Mouse (Mus musculus) adrenal gland, postnatal 4 days (tissue): Measurements from ENCODE around the gene 5031439G07Rik. TPM values are rescaled to one million over a fixed set of nuclear protein-coding genes. Genes with fewer than 3 reads are reported as not detected.
"Not testable (repeated sequence)": the region's sequence is repeated elsewhere in the genome, so short reads cannot be mapped to it uniquely, and the experiment has no call there.

Experiments
- DNase-seq, 2 experiments: peaks; one replicate each; pipeline ENCODE4 v3.0.0; 2021 to 2022; ENCODE audit warnings: low spot score in 2 of 2, mixed read lengths in 2 of 2
- total RNA-seq, 2 experiments: library from RNA; stranded (reverse); gene quantifications; 2 replicates each; pipeline ENCODE4 v1.2.3; 2021

The 5031439G07Rik gene
- total RNA-seq, 2 experiments from 2014 or later = 40.4 to 44.4 TPM

GRCm38 (mm10) chr15:84958331-84958730 is 30.0 kb downstream of the 5031439G07Rik start:
- no peak for DNase-seq

DNA sequence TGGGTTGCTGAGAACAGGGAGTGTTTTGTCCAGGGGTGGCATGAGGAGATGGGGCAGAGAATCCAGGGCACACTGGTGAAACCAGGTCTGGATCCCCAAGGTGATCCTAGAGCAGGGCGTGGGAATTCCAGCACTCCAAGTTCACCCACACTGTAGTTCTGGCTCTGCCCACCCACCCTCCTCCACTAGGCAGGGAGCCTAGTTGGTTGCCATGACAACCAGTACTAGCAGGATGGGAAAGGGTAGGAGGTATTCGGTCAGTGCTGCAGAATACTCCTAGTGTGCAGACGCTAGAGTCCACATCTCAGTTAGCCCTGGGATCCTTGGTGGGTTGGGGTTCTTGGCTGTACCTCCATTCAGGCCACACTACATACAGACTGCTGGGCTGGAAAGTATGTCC is 30.5 kb downstream of the 5031439G07Rik start:
- no peak for DNase-seq

GRCm38 (mm10) chr15:84953259-84953658 is 35.1 kb downstream of the 5031439G07Rik start:
- no peak for DNase-seq

GRCm38 (mm10) chr15:84950053-84950452 is 38.3 kb downstream of the 5031439G07Rik start:
- no peak for DNase-seq

DNA sequence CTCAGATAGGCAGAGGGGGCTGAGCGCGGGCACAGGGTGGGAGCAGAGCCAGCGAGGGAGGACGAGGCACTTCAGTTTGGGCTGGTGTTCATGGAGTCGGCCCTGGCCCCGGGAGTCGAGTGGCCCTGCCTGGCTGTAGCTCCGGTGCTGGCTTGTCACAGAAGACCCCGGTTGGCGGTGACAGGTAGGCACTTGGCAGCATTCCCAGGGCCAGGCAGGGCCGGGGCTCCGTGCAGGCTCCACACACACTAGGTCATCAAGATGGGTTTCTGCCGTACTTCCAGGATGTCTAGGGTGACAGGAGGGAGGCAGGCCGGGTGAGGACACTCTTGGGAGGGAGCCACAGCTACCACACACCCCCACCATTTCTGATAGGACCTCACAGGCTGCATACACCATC is 39.4 kb downstream of the 5031439G07Rik start:
- DNase-seq = no peak

GRCm38 (mm10) chr15:84944319-84944718 is 44.0 kb downstream of the 5031439G07Rik start:
- DNase-seq = no peak

DNA sequence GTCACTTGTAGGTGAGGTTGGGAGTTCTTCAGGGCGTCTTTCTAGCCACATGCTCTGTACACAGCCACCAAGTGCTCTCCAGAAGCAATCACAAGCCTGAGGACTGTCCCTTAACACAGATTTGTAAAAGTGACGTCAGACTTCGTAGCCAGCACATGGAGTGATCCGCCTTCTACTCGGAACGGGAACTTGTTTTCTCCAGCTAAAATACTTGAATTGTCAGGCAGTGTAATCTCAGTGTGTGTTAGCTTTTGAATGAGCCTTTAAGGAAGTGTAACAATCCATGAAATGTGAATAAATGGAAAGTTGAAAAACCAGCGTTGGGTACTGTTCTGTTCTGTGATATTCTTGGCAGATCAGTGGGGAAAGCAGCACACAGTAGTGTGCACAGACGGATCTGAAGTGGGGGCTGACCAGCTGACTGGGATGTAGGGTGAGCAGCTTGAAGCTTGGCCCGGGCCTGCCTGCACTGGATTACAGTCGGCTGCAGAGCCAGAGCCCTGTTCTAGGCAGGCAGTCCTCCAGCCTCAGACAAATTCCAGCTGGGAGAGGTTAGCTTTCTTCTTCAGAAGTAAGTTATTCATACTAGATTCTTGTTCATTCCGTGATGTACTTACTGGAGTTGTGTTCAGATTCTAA is 45.6 kb downstream of the 5031439G07Rik start:
- no peak for DNase-seq

DNA sequence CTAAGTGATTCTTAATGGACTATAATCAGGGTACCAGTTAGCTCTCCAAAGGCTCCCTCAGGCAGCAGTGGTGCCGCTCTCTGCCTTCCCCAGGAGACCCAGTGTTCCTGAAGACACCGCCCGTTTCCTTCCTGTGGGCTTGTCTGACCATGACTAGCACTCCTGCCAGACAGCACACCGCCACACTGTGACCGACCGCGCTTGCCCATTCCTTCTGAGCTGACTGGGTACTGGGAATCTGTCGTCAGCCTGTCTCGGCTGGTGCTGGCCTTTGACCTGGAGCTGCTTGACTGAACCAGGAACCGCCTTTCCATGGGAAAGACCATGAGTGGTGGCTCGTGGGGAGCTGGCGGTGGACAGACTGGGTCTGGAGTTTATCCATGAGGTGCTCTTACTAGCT is 48.2 kb downstream of the 5031439G07Rik start:
- DNase-seq = no peak

DNA sequence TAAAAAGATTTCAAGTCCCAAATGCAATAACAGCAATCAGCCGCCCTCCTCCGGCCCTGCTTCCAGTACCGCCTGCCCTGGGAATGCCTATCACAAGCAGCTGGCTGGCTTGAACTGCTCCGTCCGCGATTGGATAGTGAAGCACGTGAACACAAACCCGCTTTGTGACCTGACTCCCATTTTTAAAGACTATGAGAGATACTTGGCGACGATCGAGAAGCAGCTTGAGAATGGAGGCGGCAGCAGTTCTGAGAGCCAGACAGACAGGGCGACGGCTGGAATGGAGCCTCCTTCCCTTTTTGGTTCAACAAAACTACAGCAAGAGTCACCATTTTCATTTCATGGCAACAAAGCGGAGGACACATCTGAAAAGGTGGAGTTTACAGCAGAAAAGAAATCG is 53.5 kb downstream of the 5031439G07Rik start:
- no peak for DNase-seq

- no peak for DNase-seq
These were observed 56.0 kb downstream of the 5031439G07Rik start for GRCm38 (mm10) chr15:84932351-84932750.

DNA sequence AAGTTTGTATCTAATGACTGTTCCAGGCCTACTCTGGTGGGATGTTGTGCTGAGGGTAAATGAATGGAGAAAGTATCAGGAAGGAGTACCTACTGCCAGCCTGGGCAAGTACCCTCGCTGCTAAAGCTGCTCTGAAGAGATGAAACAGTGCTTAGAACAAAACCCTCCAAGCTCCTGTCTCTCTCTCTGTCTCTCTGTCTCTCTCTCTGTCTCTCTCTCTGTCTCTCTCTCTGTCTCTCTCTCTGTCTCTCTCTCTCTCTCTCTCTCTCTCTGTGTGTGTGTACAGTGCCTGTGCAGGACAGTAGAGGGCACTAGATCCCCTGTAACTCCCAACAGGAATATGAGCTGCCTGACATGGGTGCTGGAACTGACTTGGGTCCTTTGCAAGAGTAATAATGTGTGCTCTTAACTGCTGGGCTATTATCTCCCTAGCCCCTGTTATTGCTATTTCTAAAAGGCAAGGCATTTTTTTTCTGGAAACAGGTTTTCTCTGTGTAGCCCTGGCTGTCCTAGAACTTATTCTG is 62.8 kb downstream of the 5031439G07Rik start:
- no peak for DNase-seq

DNA sequence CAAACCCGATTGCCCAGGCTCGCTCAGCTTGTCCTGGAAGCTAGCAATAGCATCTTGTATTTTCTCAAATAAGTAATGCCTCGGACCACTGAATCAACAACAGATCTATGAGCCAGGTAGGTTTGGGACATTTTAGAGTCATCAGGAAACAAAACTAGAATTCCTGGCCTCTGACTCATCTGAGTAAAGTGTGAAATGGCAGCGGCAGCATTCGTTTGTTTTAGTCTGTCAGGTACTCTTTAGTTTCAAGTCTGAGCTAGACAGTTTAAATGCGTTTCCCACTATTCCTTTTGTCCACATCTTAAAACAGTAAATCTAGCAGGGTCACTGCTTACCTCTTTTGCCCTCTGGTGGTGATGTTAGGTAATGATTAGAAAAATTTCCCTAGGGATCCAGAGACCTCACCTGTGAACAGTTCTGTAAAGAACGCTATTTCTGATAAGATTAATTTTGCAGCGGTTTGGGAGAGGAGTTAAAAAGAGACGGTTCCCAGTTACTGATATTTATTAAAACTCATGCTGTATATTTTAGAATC is 63.5 kb downstream of the 5031439G07Rik start:
- no peak for DNase-seq

DNA sequence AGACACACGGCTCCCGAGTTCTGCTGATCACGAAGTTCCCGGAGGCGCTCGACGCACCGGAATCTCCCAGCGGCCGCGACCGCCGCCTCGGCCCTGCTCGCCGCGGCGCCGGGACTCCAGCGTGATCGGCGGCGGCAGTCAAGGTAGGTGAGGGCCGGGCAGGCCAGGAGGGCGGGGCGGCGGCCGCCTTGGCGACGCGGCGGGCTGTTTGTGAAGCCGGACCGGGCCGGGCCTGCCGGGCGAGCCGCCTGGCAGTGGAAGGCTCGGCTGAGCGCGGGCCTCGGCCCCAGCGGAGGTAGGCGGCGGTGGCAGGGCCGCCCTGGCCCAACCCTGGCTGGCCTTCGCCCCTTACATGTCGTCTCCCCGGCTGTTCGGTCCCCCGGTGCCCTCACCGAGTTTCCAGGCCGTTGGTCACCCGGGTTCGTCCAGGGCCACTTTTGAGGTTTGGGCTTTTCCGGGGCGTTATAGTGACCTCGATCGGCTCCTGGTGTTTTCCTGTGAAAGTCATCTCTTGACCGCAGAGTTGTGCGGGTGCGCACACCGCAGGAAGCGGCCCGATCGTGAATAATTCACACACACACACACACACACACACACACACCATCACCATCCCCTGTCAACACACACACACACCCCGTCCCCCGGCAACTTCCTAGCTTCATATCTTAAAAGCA is 64.7 kb downstream of the 5031439G07Rik start:
- DNase-seq = peak in 1 of 2 experiments; percentile 29

- peak; percentile 100 for DNase-seq
These were observed 65.4 kb downstream of the 5031439G07Rik start, which contains the start of gene Nup50 for GRCm38 (mm10) chr15:84922884-84923507. Gene Nup50 (plus strand): TSS chr15:84923411.

DNA sequence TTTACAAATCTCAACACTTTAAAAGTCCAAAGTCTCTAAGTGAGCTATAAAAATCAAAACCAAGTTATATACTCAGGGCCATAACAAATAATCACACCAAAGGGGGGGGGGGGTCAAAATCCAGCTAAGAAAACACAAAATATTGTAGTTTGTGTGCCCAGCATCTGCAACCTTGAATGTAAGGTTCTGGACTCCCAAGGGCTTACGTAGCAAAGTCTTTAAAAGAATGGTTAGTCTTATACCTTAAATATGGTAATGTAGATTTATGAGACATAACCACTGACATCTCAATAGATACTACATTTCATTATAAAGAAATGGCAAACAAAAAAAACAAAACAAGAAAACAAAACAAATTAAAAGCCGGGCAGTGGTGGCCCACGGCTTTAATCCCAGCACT is 68.4 kb downstream of the 5031439G07Rik start, which contains the start of gene Gm29666:
Gene Gm29666 (minus strand): TSS at position 101 of the 400 bp plus-strand sequence.
- no peak for DNase-seq

DNA sequence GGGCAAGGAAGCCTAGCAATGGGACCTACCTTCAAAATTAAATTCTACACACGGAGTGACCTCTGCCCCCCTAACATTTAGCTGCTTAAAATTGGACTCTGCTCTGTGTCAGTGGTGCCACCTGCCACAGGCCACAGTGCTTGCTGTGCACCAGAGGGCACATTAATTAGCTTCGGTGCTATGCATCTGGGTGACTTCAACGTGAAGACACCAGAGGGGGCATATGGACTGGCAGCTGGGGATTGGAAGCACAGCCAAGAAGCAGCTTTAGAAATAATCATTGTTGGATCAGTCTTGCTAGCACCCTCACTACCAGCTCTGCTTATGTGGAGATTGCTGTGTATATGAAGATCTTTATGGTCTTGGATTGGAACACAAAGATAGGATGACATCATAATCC is 75.2 kb downstream of the 5031439G07Rik start:
- no peak for DNase-seq

DNA sequence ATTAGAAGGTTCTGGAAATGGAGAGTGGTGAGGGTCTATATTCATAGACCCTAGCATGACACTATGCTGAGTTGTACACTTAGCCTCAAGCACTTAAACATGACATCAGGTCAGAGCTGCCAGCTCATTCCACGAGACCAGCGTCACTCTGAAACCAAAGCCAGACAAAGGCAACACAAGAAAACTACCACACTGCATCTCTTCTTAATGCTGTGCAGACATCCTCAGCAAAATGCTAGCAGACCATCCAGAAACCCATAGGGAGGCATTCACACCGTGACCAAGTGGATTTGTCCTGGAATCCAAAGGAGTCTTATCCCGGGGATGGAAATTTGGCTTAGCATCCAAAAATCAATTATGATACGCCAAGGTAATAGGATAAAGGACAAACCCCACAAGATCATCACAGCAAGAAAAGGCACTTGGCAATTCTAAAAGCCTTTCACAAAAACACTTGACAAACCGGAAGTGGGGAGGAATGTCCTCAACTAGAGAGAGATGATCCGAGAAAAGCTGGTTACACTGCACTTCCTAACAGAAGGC is 84.4 kb downstream of the 5031439G07Rik start:
- DNase-seq = no peak

DNA sequence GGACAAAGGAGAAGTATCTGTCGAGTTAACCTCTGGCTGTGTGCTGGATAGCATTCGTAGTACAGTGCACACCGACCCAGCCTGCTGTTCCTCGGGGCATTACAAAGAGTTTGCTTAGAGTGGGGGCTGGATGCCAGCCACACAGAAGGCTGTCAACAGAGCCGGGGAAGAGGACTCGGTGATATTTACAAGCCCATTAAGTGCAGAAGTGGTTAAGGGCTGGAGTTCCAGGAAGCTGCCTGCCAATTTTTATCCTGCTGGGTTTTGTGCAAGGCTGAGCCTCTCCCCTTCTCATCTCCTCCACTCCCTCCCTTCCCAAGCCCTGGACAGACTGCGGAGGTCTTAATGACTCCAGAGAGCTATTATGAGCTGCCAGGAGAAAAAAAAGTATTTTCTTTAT is 90.3 kb downstream of the 5031439G07Rik start:
- DNase-seq = no peak

- DNase-seq = no peak
These were observed 91.7 kb downstream of the 5031439G07Rik start for GRCm38 (mm10) chr15:84896664-84897063.

- DNase-seq = not testable (repeated sequence)
These were observed 92.1 kb downstream of the 5031439G07Rik start for GRCm38 (mm10) chr15:84896216-84896615.
